Mouse (Mus musculus) liver, embryonic 12.5 days (tissue): ENCODE data around the gene Cxcl9. TPM values are rescaled to one million over a fixed set of nuclear protein-coding genes. Genes with fewer than 3 reads are reported as not detected.

Experiments
- ATAC-seq: fragments of 200-750 bp; cut with Nextera tagmentation; 2 replicates; pipeline ENCODE4 v1.8.0; 2017; ENCODE audit warnings: moderate number of reproducible peaks, mild to moderate bottlenecking, moderate library complexity
- H3K27ac ChIP-seq: fragments of 300-500 bp; sonication (generic); 2 replicates; pipeline ENCODE4 v1.5.1; 2016; ENCODE audit warnings: mild to moderate bottlenecking
- H3K27me3 ChIP-seq: fragments of 300-500 bp; sonication (generic); replicated peaks from 2 replicates; pipeline ENCODE4 v1.6.1; 2016; ENCODE audit warnings: mild to moderate bottlenecking, moderate library complexity
- H3K36me3 ChIP-seq: fragments of 300-500 bp; sonication (generic); 2 replicates; pipeline ENCODE4 v1.6.1; 2016; ENCODE audit warnings: mild to moderate bottlenecking, moderate library complexity
- H3K4me1 ChIP-seq: fragments of 300-500 bp; sonication (generic); 2 replicates; pipeline ENCODE4 v1.6.1; 2016
- H3K4me2 ChIP-seq: fragments of 300-500 bp; sonication (generic); 2 replicates; pipeline ENCODE4 v1.6.1; 2016; ENCODE audit warnings: mild to moderate bottlenecking, moderate library complexity
- H3K4me3 ChIP-seq: fragments of 300-500 bp; sonication (generic); 2 replicates; pipeline ENCODE4 v1.5.1; 2016; ENCODE audit warnings: mild to moderate bottlenecking, moderate library complexity
- H3K9ac ChIP-seq: fragments of 300-500 bp; sonication (generic); 2 replicates; pipeline ENCODE4 v1.6.1; 2016; ENCODE audit warnings: mild to moderate bottlenecking, moderate library complexity
- H3K9me3 ChIP-seq: fragments of 300-500 bp; sonication (generic); replicated peaks from 2 replicates; pipeline ENCODE4 v1.6.1; 2016; ENCODE audit warnings: mild to moderate bottlenecking, moderate library complexity
- WGBS: fragments of 180-500 bp; shearing (Covaris S2); methylation state at CpG from one replicate; pipeline ENCODE4 v1.1.7; 2016; ENCODE audit not compliant: insufficient replicate concordance; 5-methylcytosine and 5-hydroxymethylcytosine counted together
- polyA plus RNA-seq: library from polyadenylated mRNA; unstranded; fragments of >200 nt; fragmentation: Nextera tagmentation; extraction: Ambion mirVana; gene quantifications from 2 replicates; pipeline ENCODE4 v1.2.1, GENCODE M21; 2016

The Cxcl9 gene
- not detected in 2 replicates for polyA plus RNA-seq

GRCm38 (mm10) chr5:92327929-92328328, at the start of gene Cxcl9:
Gene Cxcl9, minus strand, starts transcription at chr5:92328079.
- Histone ChIP-seq H3K36me3 (no peaks in the 10 kb centered on the region), H3K27ac (no peak within 1 kb of the TSS), H3K4me3 (no peak within 1 kb of the TSS), H3K4me2 (no peak within 1 kb of the TSS), H3K27me3 (peaks cover 11% of the 10 kb centered on the region; the same call in 1 of the 2 replicates), H3K9ac (no peak within 1 kb of the TSS), H3K4me1 (no peaks in the 10 kb centered on the region), H3K9me3 (no peaks in the 10 kb centered on the region)
- WGBS: 55% methylated on average over 7 of the region's 7 CpGs
- ATAC-seq: no peak

GRCm38 (mm10) chr5:92376795-92377405, 49.0 kb upstream of the Cxcl9 start:
- no peak overlapping the region for H3K4me2 ChIP-seq
- 0 out of 2 replicates have a peak, but pooled peaks cover 5% of the 10 kb centered on the region for H3K27me3 ChIP-seq
- peaks cover 30% of the 10 kb centered on the region for H3K4me1 ChIP-seq
- H3K36me3 ChIP-seq: no peaks in the 10 kb centered on the region
- H3K4me3 ChIP-seq: no peak overlapping the region
- H3K9me3 ChIP-seq: no peaks in the 10 kb centered on the region
- ATAC-seq: no peak
- H3K9ac ChIP-seq: no peak overlapping the region
- WGBS: 47% methylated on average over 13 of the region's 13 CpGs
- no peak overlapping the region for H3K27ac ChIP-seq

- H3K36me3 ChIP-seq: no peaks in the 10 kb centered on the region
- WGBS: 35% methylated on average over 17 of the region's 17 CpGs
- H3K4me2 ChIP-seq: peak overlapping the region; percentile 25; the same call in 1 of the 2 replicates
- peak overlapping the region; percentile 43 for H3K27ac ChIP-seq
- 0 out of 2 replicates have a peak, but pooled peaks have one; percentile 40 for ATAC-seq
- 0 out of 2 replicates have a peak, but pooled peaks cover 5% of the 10 kb centered on the region for H3K27me3 ChIP-seq
- H3K4me1 ChIP-seq: peaks cover 33% of the 10 kb centered on the region
- H3K9me3 ChIP-seq: no peaks in the 10 kb centered on the region
- H3K4me3 ChIP-seq: no peak overlapping the region
- no peak overlapping the region for H3K9ac ChIP-seq
These were observed 47.5 kb upstream of the Cxcl9 start for GRCm38 (mm10) chr5:92375368-92375767.

- H3K4me3 ChIP-seq: no peak overlapping the region
- no peak overlapping the region for H3K9ac ChIP-seq
- peak overlapping the region; percentile 25; the same call in 1 of the 2 replicates for H3K4me2 ChIP-seq
- no peaks in the 10 kb centered on the region for H3K9me3 ChIP-seq
- 0 out of 2 replicates have a peak, but pooled peaks cover 5% of the 10 kb centered on the region for H3K27me3 ChIP-seq
- H3K27ac ChIP-seq: peak overlapping the region; percentile 31
- peaks cover 35% of the 10 kb centered on the region for H3K4me1 ChIP-seq
- WGBS: 24% methylated on average over 6 of the region's 6 CpGs
- no peaks in the 10 kb centered on the region for H3K36me3 ChIP-seq
- ATAC-seq: no peak
These were observed 46.9 kb upstream of the Cxcl9 start for GRCm38 (mm10) chr5:92374721-92375142.

- Histone ChIP-seq H3K27ac (no peak overlapping the region), H3K9me3 (no peaks in the 10 kb centered on the region), H3K27me3 (0 out of 2 replicates have a peak, but pooled peaks cover 5% of the 10 kb centered on the region), H3K36me3 (no peaks in the 10 kb centered on the region), H3K4me1 (peaks cover 35% of the 10 kb centered on the region), H3K9ac (no peak overlapping the region), H3K4me2 (no peak overlapping the region), H3K4me3 (no peak overlapping the region)
- no peak for ATAC-seq
- 15% methylated on average over 2 of the region's 2 CpGs for WGBS
These were observed 44.7 kb upstream of the Cxcl9 start for GRCm38 (mm10) chr5:92372605-92373004.

- Histone ChIP-seq H3K9ac (no peak overlapping the region), H3K36me3 (no peaks in the 10 kb centered on the region), H3K4me1 (peaks cover 35% of the 10 kb centered on the region), H3K4me2 (no peak overlapping the region), H3K27ac (no peak overlapping the region), H3K4me3 (no peak overlapping the region), H3K27me3 (0 out of 2 replicates have a peak, but pooled peaks cover 5% of the 10 kb centered on the region), H3K9me3 (no peaks in the 10 kb centered on the region)
- no peak for ATAC-seq
- WGBS: 72% methylated on average over 14 of the region's 14 CpGs
These were observed 43.6 kb upstream of the Cxcl9 start for GRCm38 (mm10) chr5:92371361-92371976.

GRCm38 (mm10) chr5:92370891-92371290, 43.0 kb upstream of the Cxcl9 start:
- Histone ChIP-seq H3K9ac (no peak overlapping the region), H3K4me2 (no peak overlapping the region), H3K27me3 (0 out of 2 replicates have a peak, but pooled peaks cover 5% of the 10 kb centered on the region), H3K4me1 (peaks cover 30% of the 10 kb centered on the region), H3K27ac (no peak overlapping the region), H3K4me3 (no peak overlapping the region), H3K9me3 (no peaks in the 10 kb centered on the region), H3K36me3 (no peaks in the 10 kb centered on the region)
- WGBS: 69% methylated on average over 6 of the region's 6 CpGs
- no peak for ATAC-seq

GRCm38 (mm10) chr5:92370392-92370791, 42.5 kb upstream of the Cxcl9 start:
- Histone ChIP-seq H3K27me3 (0 out of 2 replicates have a peak, but pooled peaks cover 5% of the 10 kb centered on the region), H3K9me3 (no peaks in the 10 kb centered on the region), H3K36me3 (no peaks in the 10 kb centered on the region), H3K4me1 (peaks cover 27% of the 10 kb centered on the region), H3K27ac (no peak overlapping the region), H3K4me2 (no peak overlapping the region), H3K9ac (no peak overlapping the region), H3K4me3 (no peak overlapping the region)
- WGBS: 51% methylated on average over 6 of the region's 6 CpGs
- no peak for ATAC-seq

GRCm38 (mm10) chr5:92369151-92369994, 41.5 kb upstream of the Cxcl9 start:
- H3K4me2 ChIP-seq: no peak overlapping the region
- 0 out of 2 replicates have a peak overlapping the region, but pooled peaks have one; percentile 8 for H3K27ac ChIP-seq
- peaks cover 20% of the 10 kb centered on the region for H3K4me1 ChIP-seq
- no peaks in the 10 kb centered on the region for H3K36me3 ChIP-seq
- H3K27me3 ChIP-seq: peaks cover 2% of the 10 kb centered on the region; the same call in 1 of the 2 replicates
- no peak overlapping the region for H3K9ac ChIP-seq
- no peak overlapping the region for H3K4me3 ChIP-seq
- no peaks in the 10 kb centered on the region for H3K9me3 ChIP-seq
- WGBS: 60% methylated on average over 13 of the region's 13 CpGs
- peak; percentile 63 for ATAC-seq

- H3K27ac ChIP-seq: no peak overlapping the region
- WGBS: 53% methylated on average over 10 of the region's 10 CpGs
These were observed 40.5 kb upstream of the Cxcl9 start for GRCm38 (mm10) chr5:92368392-92368791.

GRCm38 (mm10) chr5:92366565-92366964, 38.7 kb upstream of the Cxcl9 start:
- Histone ChIP-seq H3K9me3 (no peaks in the 10 kb centered on the region), H3K36me3 (no peaks in the 10 kb centered on the region), H3K4me3 (no peak overlapping the region), H3K27me3 (peaks cover 10% of the 10 kb centered on the region; the same call in 1 of the 2 replicates), H3K27ac (no peak overlapping the region; the same call in 1 of the 2 replicates), H3K4me1 (peaks cover 8% of the 10 kb centered on the region), H3K9ac (no peak overlapping the region), H3K4me2 (no peak overlapping the region)
- ATAC-seq: no peak
- WGBS: 65% methylated on average over 6 of the region's 6 CpGs

More at GRCm38 (mm10) chr5:92368392-92368791, 40.5 kb upstream of the Cxcl9 start:
- Histone ChIP-seq H3K4me3 (no peak overlapping the region), H3K36me3 (no peaks in the 10 kb centered on the region), H3K9ac (no peak overlapping the region), H3K27me3 (peaks cover 6% of the 10 kb centered on the region; the same call in 1 of the 2 replicates), H3K9me3 (no peaks in the 10 kb centered on the region), H3K4me1 (peaks cover 14% of the 10 kb centered on the region), H3K4me2 (no peak overlapping the region)
- no peak for ATAC-seq
